8 mouse cellular contexts compared by ENCODE assay signal in the genomic region with DNA sequence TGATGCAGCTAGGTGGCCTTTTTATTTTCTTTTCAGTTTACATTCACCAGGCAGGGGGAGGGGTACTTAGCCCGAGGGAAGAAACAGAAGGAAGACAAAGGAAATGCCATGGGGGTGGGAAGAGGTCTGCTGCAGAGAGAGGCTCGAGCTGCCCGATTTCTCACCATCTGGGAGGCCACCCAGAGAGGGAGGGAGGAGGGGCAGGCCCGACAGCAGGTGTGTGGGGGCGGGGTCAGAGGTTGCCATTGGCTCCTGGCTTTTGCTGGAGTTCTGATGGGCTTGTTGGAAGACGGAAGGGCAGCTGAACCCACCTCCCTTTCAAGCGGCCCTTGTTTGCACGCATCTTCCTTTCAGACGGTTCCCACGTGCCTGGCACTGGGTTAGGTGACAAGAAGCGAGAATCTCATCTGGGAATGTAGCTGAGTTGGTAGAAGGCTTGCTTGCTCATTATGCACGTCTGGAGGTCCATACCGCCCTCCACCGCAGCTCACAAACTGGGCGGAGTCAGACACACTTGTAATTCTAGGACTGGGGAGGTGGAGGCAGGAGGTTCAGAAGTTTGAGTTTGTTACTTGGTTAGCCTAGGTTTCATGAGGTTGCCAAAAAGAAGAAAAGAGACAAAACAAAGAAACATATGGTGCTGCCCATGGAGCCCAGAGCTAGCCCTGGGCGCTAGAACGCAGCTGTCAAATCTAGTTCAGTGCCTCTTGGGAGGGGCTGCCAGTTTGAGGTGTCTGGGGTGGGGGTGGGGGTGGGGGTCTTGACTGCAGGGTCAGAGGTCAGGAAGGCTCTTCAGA. TPM values are rescaled to one million over a fixed set of nuclear protein-coding genes. Genes with fewer than 3 reads are reported as not detected.
DNase-seq lines count a peak whose midpoint lies in the region; TF ChIP-seq lines count a peak whose summit lies in the region.

No protein-coding gene starts in this region.

- DNase-seq in cerebellum, postnatal 10 days: peak; percentile 94 to 96
- DNase-seq in cerebellum, adult 11 months: no peak
- peak; percentile 83 for DNase-seq in ES-E14 (ENCODE audit: low read depth, low spot score)
- peak; percentile 90 for DNase-seq in hindbrain, embryonic 10.5 days (ENCODE audit: low spot score)
- DNase-seq in midbrain, embryonic 10.5 days (ENCODE audit: low spot score): peak; percentile 88
- DNase-seq in thymus, postnatal 10 days (ENCODE audit: low spot score in 2 of 2): peak; percentile 90 to 93
- DNase-seq in B cell, adult 2 months: no peak
- no peak for DNase-seq in left cerebral cortex, postnatal 25 days (ENCODE audit: low spot score in 2 of 2)

- in situ Hi-C loops in ES-E14 (cut with MboI; ENCODE audit: low sequenced_read_pairs in 2 of 2, unreplicated experiment in 2 of 2): no loop called here

- no peaks in the 10 kb centered on the region for H3K36me3 ChIP-seq in ES-E14 (ENCODE audit: control insufficient read depth, insufficient read depth, low read length, poor library complexity, severe bottlenecking)
- H3K36me3 ChIP-seq in hindbrain, embryonic 10.5 days: no peaks in the 10 kb centered on the region
- H3K36me3 ChIP-seq in midbrain, embryonic 10.5 days: no peaks in the 10 kb centered on the region

- no peak overlapping the region for H3K9ac ChIP-seq in ES-E14 (ENCODE audit: insufficient read depth, low read depth, low read length, poor library complexity, severe bottlenecking)

- peak overlapping the region; percentile 34 to 52 for H3K4me3 ChIP-seq in ES-E14 (ENCODE audit: insufficient read depth in 1 of 2, low read depth in 1 of 2, low read length in 2 of 2, poor library complexity in 1 of 2, severe bottlenecking in 1 of 2)
- peak overlapping the region; percentile 34 for H3K4me3 ChIP-seq in hindbrain, embryonic 10.5 days
- H3K4me3 ChIP-seq in midbrain, embryonic 10.5 days: peak overlapping the region; percentile 41

- H3K9me3 ChIP-seq in ES-E14 (ENCODE audit: control insufficient read depth, insufficient read depth, low read depth, low read length): no peaks in the 10 kb centered on the region
- no peaks in the 10 kb centered on the region for H3K9me3 ChIP-seq in hindbrain, embryonic 10.5 days
- no peaks in the 10 kb centered on the region for H3K9me3 ChIP-seq in midbrain, embryonic 10.5 days (replicated peaks)

- intact Hi-C loops in left cerebral cortex, postnatal 25 days (cut with DNase I): no loop called here

- peaks cover 7 to 22% of the 10 kb centered on the region in 2 experiments; a peak in 3 of 4 replicates for H3K4me1 ChIP-seq in ES-E14 (ENCODE audit: control insufficient read depth in 2 of 2, insufficient read depth in 2 of 2, low read length in 2 of 2, poor library complexity in 1 of 2)
- H3K4me1 ChIP-seq in hindbrain, embryonic 10.5 days (replicated peaks): peaks cover 95% of the 10 kb centered on the region
- H3K4me1 ChIP-seq in midbrain, embryonic 10.5 days: peaks cover 94% of the 10 kb centered on the region

- WGBS in hindbrain, embryonic 10.5 days: under 1% methylated on average over 17 of the region's 17 CpGs
- 2% methylated on average over 17 of the region's 17 CpGs for WGBS in midbrain, embryonic 10.5 days

- H3K27me3 ChIP-seq in hindbrain, embryonic 10.5 days (ENCODE audit: insufficient read depth, poor library complexity, severe bottlenecking): peaks cover 68% of the 10 kb centered on the region
- peaks cover 57% of the 10 kb centered on the region for H3K27me3 ChIP-seq in midbrain, embryonic 10.5 days (ENCODE audit: low read depth, poor library complexity, severe bottlenecking)

- H3K27ac ChIP-seq in ES-E14 (ENCODE audit: insufficient read depth, low read depth, low read length, poor library complexity, severe bottlenecking): no peak overlapping the region
- peak overlapping the region; percentile 91 for H3K27ac ChIP-seq in hindbrain, embryonic 10.5 days
- peak overlapping the region; percentile 91 for H3K27ac ChIP-seq in midbrain, embryonic 10.5 days (replicated peaks)

TF ChIP-seq in ES-E14, 5 proteins besides CTCF, POLR2A, EP300 and RAD21:
- no peak for TF ChIP-seq ZNF384 (IDR thresholded peaks at IDR 0.05; ENCODE audit: low read depth, low read length)
- no peak for TF ChIP-seq CHD2 (IDR thresholded peaks at IDR 0.05; ENCODE audit: low read depth, low read length)
- no peak for TF ChIP-seq ZC3H11A (IDR thresholded peaks at IDR 0.05; ENCODE audit: borderline replicate concordance, low read depth, low read length)
- no peak for TF ChIP-seq HCFC1 (IDR thresholded peaks at IDR 0.05; ENCODE audit: borderline replicate concordance, insufficient read depth, low read length)

RNA-seq across cellular contexts. Expression of gene Trp53i11, which starts 10.3 kb away (rescaled TPM):
- total RNA-seq in ES-E14 (2012; rRNA removed): 21.7 and 39.3 TPM in 2 replicates
- polyA plus RNA-seq in hindbrain, embryonic 10.5 days (2016; fragmentation: Nextera tagmentation; extraction: Ambion mirVana): 202 and 281 TPM in 2 replicates
- 171 and 214 TPM in 2 replicates for polyA plus RNA-seq in midbrain, embryonic 10.5 days (2016; fragmentation: Nextera tagmentation; extraction: Ambion mirVana)
- total RNA-seq in left cerebral cortex, postnatal 25 days (2021): 10 to 100 TPM; 83.8 to 96.3 TPM

Comparison
In these comparisons a context has a peak if more than half of its experiments do, and no peak if none do; other contexts are left out.
1. DNase-seq: peak in cerebellum, postnatal 10 days (2 of 2), ES-E14 (single experiment), hindbrain, embryonic 10.5 days (single experiment), midbrain, embryonic 10.5 days (single experiment) and thymus, postnatal 10 days (2 of 2); none in cerebellum, adult 11 months (single experiment), B cell, adult 2 months (0 of 2) and left cerebral cortex, postnatal 25 days (0 of 2).
2. Peak in every context shown above with its lines, with median percentiles within 50 percentile points of each other: H3K4me3 ChIP-seq.